Mouse (Mus musculus): ENCODE measurements around the gene Trmt44.

DNA sequence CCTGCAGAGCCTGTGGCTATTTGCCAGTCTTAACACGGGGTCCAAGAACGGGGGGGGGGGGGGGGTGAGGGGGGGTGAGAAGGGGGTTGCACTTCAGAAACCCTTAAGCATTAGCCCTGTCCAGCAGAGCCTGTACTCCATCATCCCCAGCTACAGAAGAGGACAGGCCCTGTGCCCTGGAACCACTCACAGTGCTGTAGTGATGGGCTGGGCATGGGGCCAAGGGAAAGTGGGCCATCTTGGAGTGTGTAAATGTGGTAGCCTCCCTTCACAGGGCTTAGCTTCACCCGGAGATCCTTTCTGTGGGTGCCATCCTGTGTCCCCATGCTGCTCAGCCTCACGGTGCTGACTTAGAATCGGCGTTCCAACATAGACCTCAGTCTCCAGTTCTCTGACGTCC lies 32.9 kb upstream of the Trmt44 start:
- TF ChIP-seq CTCF (IDR thresholded peaks at IDR 0.05; ENCODE audit: control insufficient read depth, insufficient read depth, insufficient read length) (no peak), MYOG (IDR thresholded peaks at IDR 0.05; ENCODE audit: control insufficient read depth, extremely low read depth, insufficient read length) (no peak), USF1 (IDR thresholded peaks at IDR 0.05; ENCODE audit: low read depth) (no peak), MAX (IDR thresholded peaks at IDR 0.05) (no peak), CEBPB (IDR thresholded peaks at IDR 0.05; ENCODE audit: low read depth) (no peak), MYOD1 (IDR thresholded peaks at IDR 0.05; ENCODE audit: control insufficient read depth, insufficient read length, low read depth) (no peak), FOSL1 (IDR thresholded peaks at IDR 0.05; ENCODE audit: insufficient read depth, low read length, poor library complexity, severe bottlenecking) (no peak)

Data from C2C12 (cell line).